Mouse (Mus musculus) C2C12 (cell line): ENCODE data around the gene Ubap2. TPM values are rescaled to one million over a fixed set of nuclear protein-coding genes. Genes with fewer than 3 reads are reported as not detected.

Source experiments
- H3K27me3 ChIP-seq: one replicate; pipeline ENCODE4 v1.6.1; 2011; ENCODE audit not compliant: control insufficient read depth, insufficient read depth, insufficient read length
- H3K36me3 ChIP-seq: one replicate; pipeline ENCODE4 v1.6.1; 2011; ENCODE audit not compliant: control insufficient read depth, insufficient read depth
- H3K4me3 ChIP-seq: one replicate; pipeline ENCODE4 v1.5.1; 2011; ENCODE audit warnings: mild to moderate bottlenecking, control low read depth; ENCODE audit not compliant: poor library complexity, insufficient read depth, severe bottlenecking
- H3K79me2 ChIP-seq: one replicate; pipeline ENCODE4 v1.6.1; 2011; ENCODE audit not compliant: control insufficient read depth, insufficient read depth
- H3K79me3 ChIP-seq: one replicate; pipeline ENCODE4 v1.6.1; 2011; ENCODE audit warnings: low read depth, control low read depth
- H3ac ChIP-seq: one replicate; pipeline ENCODE3; 2011; ENCODE audit warnings: low read depth; ENCODE audit not compliant: control insufficient read depth, insufficient read length
- CEBPB ChIP-seq: IDR thresholded peaks from one replicate; pipeline ENCODE4 v1.6.1; 2011; ENCODE audit warnings: low read depth, mild to moderate bottlenecking, control low read depth, moderate library complexity
- CTCF ChIP-seq: IDR thresholded peaks from one replicate; pipeline ENCODE4 v1.5.1; 2011; ENCODE audit not compliant: control insufficient read depth, insufficient read depth, insufficient read length
- FOSL1 ChIP-seq: IDR thresholded peaks from one replicate; pipeline ENCODE4 v1.8.0; 2011; ENCODE audit warnings: mild to moderate bottlenecking, low read length; ENCODE audit not compliant: poor library complexity, insufficient read depth, severe bottlenecking
- MAX ChIP-seq: IDR thresholded peaks from one replicate; pipeline ENCODE4 v1.6.1; 2011; ENCODE audit warnings: mild to moderate bottlenecking, control low read depth
- MYOD1 ChIP-seq: IDR thresholded peaks from one replicate; pipeline ENCODE4 v1.6.1; 2011; ENCODE audit warnings: low read depth; ENCODE audit not compliant: control insufficient read depth, insufficient read length
- MYOG ChIP-seq: IDR thresholded peaks from one replicate; pipeline ENCODE4 v1.6.1; 2011; ENCODE audit not compliant: control insufficient read depth, insufficient read length; ENCODE audit errors: extremely low read depth
- USF1 ChIP-seq: IDR thresholded peaks from one replicate; pipeline ENCODE4 v1.6.1; 2011; ENCODE audit warnings: low read depth, mild to moderate bottlenecking, control low read depth, moderate library complexity
- polyA plus RNA-seq: library from polyadenylated mRNA; unstranded; fragments of >200 nt; fragmentation: generic; extraction: Trizol; gene quantifications from one replicate; pipeline ENCODE4 v1.2.1, GENCODE M21; 2012; ENCODE audit warnings: missing spikeins

The Ubap2 gene
- polyA plus RNA-seq, 1 experiment: 61.0 TPM

- peak overlapping the region; percentile 97 for H3K4me3 ChIP-seq
- H3ac ChIP-seq: peak overlapping the region; percentile 96
- H3K27me3 ChIP-seq: no peaks in the 10 kb centered on the region
- peaks cover 40% of the 10 kb centered on the region for H3K36me3 ChIP-seq
- TF ChIP-seq CTCF (no peak), MAX (no peak), USF1 (no peak), CEBPB (no peak), MYOD1 (no peak), MYOG (no peak)
- peaks cover 56% of the 10 kb centered on the region for H3K79me2 ChIP-seq
- H3K79me3 ChIP-seq: peaks cover 38% of the 10 kb centered on the region
These were observed 38.8 kb upstream of the Ubap2 start for GRCm38 (mm10) chr4:41313722-41314121.

- no peak overlapping the region for H3K4me3 ChIP-seq
- H3K79me2 ChIP-seq: peaks cover 83% of the 10 kb centered on the region
- H3K79me3 ChIP-seq: peaks cover 41% of the 10 kb centered on the region
- TF ChIP-seq MYOG (no peak), FOSL1 (no peak), MYOD1 (no peak), CEBPB (no peak), MAX (no peak), CTCF (no peak), USF1 (no peak)
- H3K36me3 ChIP-seq: peaks cover 57% of the 10 kb centered on the region
- no peaks in the 10 kb centered on the region for H3K27me3 ChIP-seq
- H3ac ChIP-seq: no peak overlapping the region
These were observed 35.9 kb upstream of the Ubap2 start for GRCm38 (mm10) chr4:41310567-41311563.

- Histone ChIP-seq H3K79me2 (peaks cover 86% of the 10 kb centered on the region), H3K79me3 (peaks cover 28% of the 10 kb centered on the region), H3K4me3 (no peak overlapping the region), H3K27me3 (no peaks in the 10 kb centered on the region), H3ac (no peak overlapping the region), H3K36me3 (peaks cover 73% of the 10 kb centered on the region)
- TF ChIP-seq FOSL1: no peak
- no peak for TF ChIP-seq MAX
- TF ChIP-seq CTCF: no peak
- TF ChIP-seq USF1: no peak
- TF ChIP-seq MYOG: no peak
- TF ChIP-seq MYOD1: no peak
- TF ChIP-seq CEBPB: no peak
These were observed 32.5 kb upstream of the Ubap2 start for GRCm38 (mm10) chr4:41307406-41307805.

- TF ChIP-seq MYOG: no peak
- no peak for TF ChIP-seq MAX
- no peak for TF ChIP-seq FOSL1
- no peak for TF ChIP-seq USF1
- TF ChIP-seq CTCF: no peak
- no peak for TF ChIP-seq MYOD1
- no peak for TF ChIP-seq CEBPB
- Histone ChIP-seq H3ac (no peak overlapping the region), H3K27me3 (no peaks in the 10 kb centered on the region), H3K79me2 (peaks cover 57% of the 10 kb centered on the region), H3K79me3 (peaks cover 8% of the 10 kb centered on the region), H3K4me3 (no peak overlapping the region), H3K36me3 (peaks cover 75% of the 10 kb centered on the region)
These were observed 29.4 kb upstream of the Ubap2 start for GRCm38 (mm10) chr4:41304302-41304701.

- Histone ChIP-seq H3K36me3 (peaks cover 76% of the 10 kb centered on the region), H3ac (no peak overlapping the region), H3K79me2 (peaks cover 51% of the 10 kb centered on the region), H3K4me3 (no peak overlapping the region), H3K27me3 (no peaks in the 10 kb centered on the region), H3K79me3 (peaks cover 6% of the 10 kb centered on the region)
- no peak for TF ChIP-seq MYOD1
- TF ChIP-seq CTCF: no peak
- no peak for TF ChIP-seq USF1
- no peak for TF ChIP-seq MYOG
- TF ChIP-seq FOSL1: no peak
- TF ChIP-seq CEBPB: no peak
- TF ChIP-seq MAX: no peak
These were observed 28.7 kb upstream of the Ubap2 start for GRCm38 (mm10) chr4:41303671-41304070.

GRCm38 (mm10) chr4:41298976-41299375 lies 24.0 kb upstream of the Ubap2 start:
- Histone ChIP-seq H3K36me3 (peaks cover 95% of the 10 kb centered on the region), H3K79me3 (peaks cover 1% of the 10 kb centered on the region), H3K79me2 (peaks cover 8% of the 10 kb centered on the region), H3K4me3 (no peak overlapping the region), H3ac (no peak overlapping the region), H3K27me3 (no peaks in the 10 kb centered on the region)
- TF ChIP-seq CTCF: no peak
- TF ChIP-seq CEBPB: no peak
- no peak for TF ChIP-seq MYOG
- no peak for TF ChIP-seq FOSL1
- TF ChIP-seq MAX: no peak
- TF ChIP-seq MYOD1: no peak
- no peak for TF ChIP-seq USF1
